Mouse (Mus musculus): ENCODE data around the gene Sae1. TPM values are rescaled to one million over a fixed set of nuclear protein-coding genes. Genes with fewer than 3 reads are reported as not detected.

Gene Sae1
- polyA plus RNA-seq, 1 experiment, result 169 TPM

DNA sequence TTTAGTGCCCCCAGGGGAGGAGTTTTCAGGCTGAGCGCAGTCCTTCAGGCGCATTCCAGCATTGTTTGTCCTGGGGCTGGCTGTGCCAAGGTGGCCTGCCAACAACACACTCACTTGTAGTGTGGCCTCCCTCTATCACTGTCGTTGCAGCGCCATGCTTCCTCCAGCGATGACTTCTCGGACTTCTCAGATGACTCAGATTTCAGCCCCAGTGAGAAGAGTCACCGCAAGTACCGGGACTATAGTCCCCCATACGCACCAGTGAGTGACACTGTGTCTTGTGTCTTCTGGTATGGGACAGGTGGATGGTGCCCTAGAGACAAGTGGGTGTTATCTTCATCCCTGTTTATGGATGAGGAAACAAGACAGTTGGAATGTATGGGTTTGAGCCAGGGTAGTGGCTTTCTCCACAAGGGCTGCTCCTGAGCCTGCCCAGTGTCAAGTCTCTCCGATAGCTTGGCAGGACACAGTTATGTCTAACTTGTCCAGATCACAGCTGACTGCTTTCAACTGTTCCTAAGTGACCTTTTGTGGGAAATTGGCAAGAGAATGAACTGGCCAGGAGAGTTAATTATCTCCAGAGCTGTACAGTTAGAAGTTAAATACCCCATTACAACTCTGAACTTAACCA lies 29.6 kb upstream of the Sae1 start:
- peaks cover 18% of the 10 kb centered on the region for H3K79me2 ChIP-seq (ENCODE audit: control insufficient read depth, insufficient read depth)
- H3K36me3 ChIP-seq (ENCODE audit: control insufficient read depth, insufficient read depth), result peaks cover 12% of the 10 kb centered on the region
- H3K4me2 ChIP-seq (ENCODE audit: low read depth), result no peak overlapping the region
- H3K27me3 ChIP-seq (ENCODE audit: control insufficient read depth, insufficient read depth, insufficient read length), result no peaks in the 10 kb centered on the region
- no peak overlapping the region for H3K4me3 ChIP-seq
- TF ChIP-seq MYOG (IDR thresholded peaks at IDR 0.05; ENCODE audit: control insufficient read depth in 1 of 3, insufficient read depth in 1 of 3, insufficient read length in 2 of 3, low read depth in 2 of 3) (peak in 1 of 3 experiments; percentile 12), SRF (IDR thresholded peaks at IDR 0.05; ENCODE audit: control insufficient read depth, insufficient read length, low read depth) (no peak), MAX (IDR thresholded peaks at IDR 0.05; ENCODE audit: low read depth) (no peak), TCF3 (IDR thresholded peaks at IDR 0.05; ENCODE audit: insufficient read length, low read depth) (no peak), E2F4 (IDR thresholded peaks at IDR 0.05; ENCODE audit: insufficient read depth) (no peak), TCF12 (IDR thresholded peaks at IDR 0.05; ENCODE audit: insufficient read depth, poor library complexity, severe bottlenecking) (no peak), MYOD1 (IDR thresholded peaks at IDR 0.05; ENCODE audit: control insufficient read depth in 1 of 3, insufficient read length in 2 of 3, low read depth in 2 of 3) (peak in 1 of 3 experiments; percentile 36), USF1 (IDR thresholded peaks at IDR 0.05; ENCODE audit: low read depth) (no peak), POLR2A (IDR thresholded peaks at IDR 0.05; ENCODE audit: insufficient read length, low read depth) (no peak)
- H3ac ChIP-seq (ENCODE audit: control insufficient read depth, insufficient read length), result no peak overlapping the region

GRCm38 (mm10) chr7:16415426-16415825 lies 27.8 kb upstream of the Sae1 start:
- TF ChIP-seq MYOG (IDR thresholded peaks at IDR 0.05; ENCODE audit: control insufficient read depth in 1 of 3, insufficient read depth in 1 of 3, insufficient read length in 2 of 3, low read depth in 2 of 3) (no peak), REST (IDR thresholded peaks at IDR 0.05; ENCODE audit: insufficient read depth, insufficient read length) (no peak), CEBPB (IDR thresholded peaks at IDR 0.05; ENCODE audit: insufficient read depth, poor library complexity, severe bottlenecking) (no peak), POLR2A (IDR thresholded peaks at IDR 0.05; ENCODE audit: insufficient read length, low read depth) (no peak), MYOD1 (IDR thresholded peaks at IDR 0.05; ENCODE audit: control insufficient read depth in 1 of 3, insufficient read length in 2 of 3, low read depth in 2 of 3) (no peak), MAX (IDR thresholded peaks at IDR 0.05; ENCODE audit: low read depth) (no peak), POLR2AphosphoS2 (IDR thresholded peaks at IDR 0.05; ENCODE audit: insufficient read length, low read depth) (no peak), TCF12 (IDR thresholded peaks at IDR 0.05; ENCODE audit: insufficient read depth, poor library complexity, severe bottlenecking) (no peak), USF1 (IDR thresholded peaks at IDR 0.05; ENCODE audit: low read depth) (no peak), SRF (IDR thresholded peaks at IDR 0.05; ENCODE audit: control insufficient read depth, insufficient read length, low read depth) (no peak), TCF3 (IDR thresholded peaks at IDR 0.05; ENCODE audit: insufficient read length, low read depth) (no peak), E2F4 (IDR thresholded peaks at IDR 0.05; ENCODE audit: insufficient read depth) (no peak)
- Histone ChIP-seq H3K4me3 (no peak overlapping the region), H3ac (ENCODE audit: control insufficient read depth, insufficient read length) (no peak overlapping the region), H3K79me2 (ENCODE audit: control insufficient read depth, insufficient read depth) (peaks cover 23% of the 10 kb centered on the region), H3K4me2 (ENCODE audit: low read depth) (no peak overlapping the region), H3K36me3 (ENCODE audit: control insufficient read depth, insufficient read depth) (peaks cover 12% of the 10 kb centered on the region), H3K27me3 (ENCODE audit: control insufficient read depth, insufficient read depth, insufficient read length) (no peaks in the 10 kb centered on the region)

GRCm38 (mm10) chr7:16412930-16413329 lies 25.3 kb upstream of the Sae1 start:
- no peak overlapping the region for H3K4me2 ChIP-seq (ENCODE audit: low read depth)
- TF ChIP-seq E2F4 (IDR thresholded peaks at IDR 0.05; ENCODE audit: insufficient read depth) (no peak), MYOG (IDR thresholded peaks at IDR 0.05; ENCODE audit: control insufficient read depth in 1 of 3, insufficient read depth in 1 of 3, insufficient read length in 2 of 3, low read depth in 2 of 3) (peak in 1 of 3 experiments; percentile 36), USF1 (IDR thresholded peaks at IDR 0.05; ENCODE audit: low read depth) (no peak), MYOD1 (IDR thresholded peaks at IDR 0.05; ENCODE audit: control insufficient read depth in 1 of 3, insufficient read length in 2 of 3, low read depth in 2 of 3) (peak in 1 of 3 experiments; percentile 65)
- H3K79me2 ChIP-seq (ENCODE audit: control insufficient read depth, insufficient read depth), result peaks cover 34% of the 10 kb centered on the region
- no peak overlapping the region for H3K4me3 ChIP-seq
- H3K27me3 ChIP-seq (ENCODE audit: control insufficient read depth, insufficient read depth, insufficient read length), result no peaks in the 10 kb centered on the region
- no peaks in the 10 kb centered on the region for H3K36me3 ChIP-seq (ENCODE audit: control insufficient read depth, insufficient read depth)
- H3ac ChIP-seq (ENCODE audit: control insufficient read depth, insufficient read length), result no peak overlapping the region

DNA sequence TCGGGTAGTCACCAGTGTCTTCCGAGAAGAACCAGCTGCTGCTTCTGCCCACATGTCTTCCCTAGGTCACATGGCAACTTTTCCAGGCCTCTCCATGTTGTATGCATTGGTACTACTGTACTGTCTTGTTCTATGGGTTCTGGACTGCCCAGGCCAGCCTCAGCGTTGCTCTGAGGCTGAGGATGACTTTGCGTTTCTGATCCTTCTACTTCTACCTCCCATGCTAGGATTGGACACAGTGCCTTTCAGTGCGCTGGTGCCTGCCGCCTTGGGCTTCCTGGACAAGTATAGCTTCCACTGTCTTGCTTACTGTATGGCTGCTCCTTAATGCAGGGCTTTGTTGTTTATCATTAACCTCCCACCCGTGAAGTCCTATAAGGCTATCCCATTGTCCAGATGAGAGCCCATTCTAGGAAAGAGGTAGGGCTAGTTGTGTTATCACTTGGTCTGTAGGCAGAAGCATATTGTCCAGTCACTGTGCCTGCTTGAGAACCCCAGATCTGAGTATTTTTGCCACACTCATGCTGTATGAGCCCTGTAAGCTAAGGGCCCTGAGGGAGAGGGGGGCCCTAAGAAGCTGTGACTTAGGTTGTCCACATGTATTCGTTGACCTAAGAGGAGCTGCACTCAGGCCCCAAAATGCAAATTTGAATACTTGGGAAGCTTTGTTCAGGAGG lies 24.8 kb upstream of the Sae1 start:
- no peak overlapping the region for H3K4me2 ChIP-seq (ENCODE audit: low read depth)
- peaks cover 39% of the 10 kb centered on the region for H3K79me2 ChIP-seq (ENCODE audit: control insufficient read depth, insufficient read depth)
- H3ac ChIP-seq (ENCODE audit: control insufficient read depth, insufficient read length), result no peak overlapping the region
- no peaks in the 10 kb centered on the region for H3K36me3 ChIP-seq (ENCODE audit: control insufficient read depth, insufficient read depth)
- no peak overlapping the region for H3K4me3 ChIP-seq
- no peaks in the 10 kb centered on the region for H3K27me3 ChIP-seq (ENCODE audit: control insufficient read depth, insufficient read depth, insufficient read length)
- no peak for TF ChIP-seq MYOG (IDR thresholded peaks at IDR 0.05; ENCODE audit: control insufficient read depth in 1 of 3, insufficient read depth in 1 of 3, insufficient read length in 2 of 3, low read depth in 2 of 3)
- TF ChIP-seq POLR2A (IDR thresholded peaks at IDR 0.05; ENCODE audit: insufficient read length, low read depth), result no peak
- no peak for TF ChIP-seq REST (IDR thresholded peaks at IDR 0.05; ENCODE audit: insufficient read depth, insufficient read length)
- peak in 1 of 3 experiments; percentile 48 for TF ChIP-seq MYOD1 (IDR thresholded peaks at IDR 0.05; ENCODE audit: control insufficient read depth in 1 of 3, insufficient read length in 2 of 3, low read depth in 2 of 3)
- no peak for TF ChIP-seq USF1 (IDR thresholded peaks at IDR 0.05; ENCODE audit: low read depth)

DNA sequence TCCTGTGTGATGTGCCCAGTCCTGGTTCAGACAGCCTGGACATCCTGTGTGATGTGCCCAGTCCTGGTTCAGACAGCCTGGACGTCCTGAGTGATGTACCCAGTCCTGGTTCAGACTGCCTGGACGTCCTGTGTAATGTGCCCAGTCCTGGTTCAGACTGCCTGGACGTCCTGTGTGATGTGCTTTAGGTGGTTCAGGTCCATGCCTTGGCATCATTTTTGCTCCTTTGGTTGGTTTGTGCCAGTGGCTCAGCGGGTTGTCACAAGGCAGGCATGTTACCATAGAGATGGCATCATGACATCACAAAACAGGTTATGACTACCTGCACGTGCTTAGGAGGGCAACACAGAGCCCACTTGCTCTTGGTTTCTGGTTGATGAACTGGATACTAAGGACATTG lies 23.5 kb upstream of the Sae1 start:
- no peak for TF ChIP-seq TCF3 (IDR thresholded peaks at IDR 0.05; ENCODE audit: insufficient read length, low read depth)
- Histone ChIP-seq H3K4me3 (no peak overlapping the region), H3K36me3 (ENCODE audit: control insufficient read depth, insufficient read depth) (no peaks in the 10 kb centered on the region), H3K27me3 (ENCODE audit: control insufficient read depth, insufficient read depth, insufficient read length) (no peaks in the 10 kb centered on the region), H3K4me2 (ENCODE audit: low read depth) (no peak overlapping the region), H3ac (ENCODE audit: control insufficient read depth, insufficient read length) (no peak overlapping the region), H3K79me2 (ENCODE audit: control insufficient read depth, insufficient read depth) (peaks cover 52% of the 10 kb centered on the region)
